Mouse (Mus musculus): Measurements from ENCODE around the gene Rhox4g. TPM values are rescaled to one million over a fixed set of nuclear protein-coding genes. Genes with fewer than 3 reads are reported as not detected.
"Not testable (repeated sequence)": the region's sequence is repeated elsewhere in the genome, so short reads cannot be mapped to it uniquely, and the experiment has no call there.

Gene Rhox4g
- polyA plus RNA-seq (2011; ENCODE audit: insufficient read depth, insufficient read length, low replicate concordance, missing spikeins): not detected in 2 replicates

GRCm38 (mm10) chrX:37651227-37651626, at the start of gene Rhox4g:
TSS of gene Rhox4g (minus strand) at chrX:37651327.
- not testable (repeated sequence) for H3K27ac ChIP-seq (ENCODE audit: control insufficient read depth, insufficient read depth, low read depth, low read length, poor library complexity); H3K4me3 ChIP-seq (replicated peaks; ENCODE audit: control insufficient read depth, low read depth, low read length); H3K4me1 ChIP-seq (ENCODE audit: control insufficient read depth, insufficient read depth, low read length)
- WGBS: 83% methylated on average over 18 of the region's 20 CpGs

GRCm38 (mm10) chrX:37692261-37692660, 41.1 kb upstream of the Rhox4g start:
- Histone ChIP-seq H3K27ac (ENCODE audit: control insufficient read depth, insufficient read depth, low read depth, low read length, poor library complexity) (no peak overlapping the region), H3K4me1 (ENCODE audit: control insufficient read depth, insufficient read depth, low read length) (no peaks in the 10 kb centered on the region), H3K4me3 (replicated peaks; ENCODE audit: control insufficient read depth, low read depth, low read length) (no peak overlapping the region)
- WGBS: 58% methylated on average over 2 of the region's 2 CpGs
- TF ChIP-seq CTCF (IDR thresholded peaks at IDR 0.05; ENCODE audit: control insufficient read depth, insufficient read depth, low read length) (no peak), POLR2A (IDR thresholded peaks at IDR 0.05; ENCODE audit: borderline replicate concordance, control insufficient read depth, low read depth, low read length) (no peak)

- H3K27ac ChIP-seq (ENCODE audit: control insufficient read depth, insufficient read depth, low read depth, low read length, poor library complexity): no peak overlapping the region
- 85% methylated on average over 24 of the region's 24 CpGs for WGBS
- no peak overlapping the region for H3K4me3 ChIP-seq (replicated peaks; ENCODE audit: control insufficient read depth, low read depth, low read length)
- H3K4me1 ChIP-seq (ENCODE audit: control insufficient read depth, insufficient read depth, low read length): no peaks in the 10 kb centered on the region
- TF ChIP-seq POLR2A (IDR thresholded peaks at IDR 0.05; ENCODE audit: borderline replicate concordance, control insufficient read depth, low read depth, low read length): no peak
- TF ChIP-seq CTCF (IDR thresholded peaks at IDR 0.05; ENCODE audit: control insufficient read depth, insufficient read depth, low read length): no peak
Measured at GRCm38 (mm10) chrX:37683031-37683715, 32.0 kb upstream of the Rhox4g start.

- not testable (repeated sequence) for H3K27ac ChIP-seq (ENCODE audit: control insufficient read depth, insufficient read depth, low read depth, low read length, poor library complexity); H3K4me3 ChIP-seq (replicated peaks; ENCODE audit: control insufficient read depth, low read depth, low read length); H3K4me1 ChIP-seq (ENCODE audit: control insufficient read depth, insufficient read depth, low read length)
- WGBS: 81% methylated on average over 8 of the region's 8 CpGs
Measured at GRCm38 (mm10) chrX:37673177-37673576, 22.1 kb upstream of the Rhox4g start, which contains the start of gene Rhox2h. TSS of gene Rhox2h (minus strand) at chrX:37673277.

- not testable (repeated sequence) for H3K27ac ChIP-seq (ENCODE audit: control insufficient read depth, insufficient read depth, low read depth, low read length, poor library complexity); H3K4me3 ChIP-seq (replicated peaks; ENCODE audit: control insufficient read depth, low read depth, low read length); H3K4me1 ChIP-seq (ENCODE audit: control insufficient read depth, insufficient read depth, low read length)
- 71% methylated on average over 1 of the region's 3 CpGs for WGBS
Measured at GRCm38 (mm10) chrX:37668664-37669063, 17.5 kb upstream of the Rhox4g start, which contains the start of gene Rhox3h. TSS of gene Rhox3h (minus strand) at chrX:37668764.

- not testable (repeated sequence) for H3K4me3 ChIP-seq (replicated peaks; ENCODE audit: control insufficient read depth, low read depth, low read length); H3K27ac ChIP-seq (ENCODE audit: control insufficient read depth, insufficient read depth, low read depth, low read length, poor library complexity); H3K4me1 ChIP-seq (ENCODE audit: control insufficient read depth, insufficient read depth, low read length)
- WGBS: 82% methylated on average over 6 of the region's 6 CpGs
Measured at GRCm38 (mm10) chrX:37643370-37643769, 7.8 kb downstream of the Rhox4g start, which contains the start of gene Rhox2g. TSS of gene Rhox2g (minus strand) at chrX:37643470.

- H3K4me3 ChIP-seq (replicated peaks; ENCODE audit: control insufficient read depth, low read depth, low read length); H3K4me1 ChIP-seq (ENCODE audit: control insufficient read depth, insufficient read depth, low read length); H3K27ac ChIP-seq (ENCODE audit: control insufficient read depth, insufficient read depth, low read depth, low read length, poor library complexity): not testable (repeated sequence)
- 91% methylated on average over 2 of the region's 2 CpGs for WGBS
Measured at GRCm38 (mm10) chrX:37628512-37628911, 22.6 kb downstream of the Rhox4g start, which contains the start of gene Rhox3g. TSS of gene Rhox3g (minus strand) at chrX:37628612.

- WGBS: 90% methylated on average over 19 of the region's 19 CpGs
- not testable (repeated sequence) for H3K4me3 ChIP-seq (replicated peaks; ENCODE audit: control insufficient read depth, low read depth, low read length); H3K4me1 ChIP-seq (ENCODE audit: control insufficient read depth, insufficient read depth, low read length); H3K27ac ChIP-seq (ENCODE audit: control insufficient read depth, insufficient read depth, low read depth, low read length, poor library complexity)
Measured at GRCm38 (mm10) chrX:37607604-37608003, 43.5 kb downstream of the Rhox4g start, which contains the start of gene Rhox4f. TSS of gene Rhox4f (minus strand) at chrX:37607704.

Other genes starting within 250 kb of the Rhox4g start
- gene Rhox2b, start 239.3 kb downstream of the Rhox4g start, polyA plus RNA-seq (2011; ENCODE audit: insufficient read depth, insufficient read length, low replicate concordance, missing spikeins): not detected in 2 replicates
- gene Rhox4b, start 218.8 kb downstream of the Rhox4g start, polyA plus RNA-seq (2011; ENCODE audit: insufficient read depth, insufficient read length, low replicate concordance, missing spikeins): not detected in 2 replicates
- gene Rhox2c, start 197.6 kb downstream of the Rhox4g start, polyA plus RNA-seq (2011; ENCODE audit: insufficient read depth, insufficient read length, low replicate concordance, missing spikeins): not detected in 2 replicates
- not detected in 2 replicates for gene Rhox3c, start 192.7 kb downstream of the Rhox4g start, polyA plus RNA-seq (2011; ENCODE audit: insufficient read depth, insufficient read length, low replicate concordance, missing spikeins)
- gene Rhox4c, start 171.0 kb downstream of the Rhox4g start, polyA plus RNA-seq (2011; ENCODE audit: insufficient read depth, insufficient read length, low replicate concordance, missing spikeins): not detected in 2 replicates
- not detected in 2 replicates for gene Rhox2d, start 157.9 kb downstream of the Rhox4g start, polyA plus RNA-seq (2011; ENCODE audit: insufficient read depth, insufficient read length, low replicate concordance, missing spikeins)
- gene Rhox4d, start 137.0 kb downstream of the Rhox4g start, polyA plus RNA-seq (2011; ENCODE audit: insufficient read depth, insufficient read length, low replicate concordance, missing spikeins): not detected in 2 replicates
- gene Rhox2e, start 120.9 kb downstream of the Rhox4g start, polyA plus RNA-seq (2011; ENCODE audit: insufficient read depth, insufficient read length, low replicate concordance, missing spikeins): not detected in 2 replicates
- gene Rhox3e, start 109.3 kb downstream of the Rhox4g start, polyA plus RNA-seq (2011; ENCODE audit: insufficient read depth, insufficient read length, low replicate concordance, missing spikeins): not detected in 2 replicates
- gene Rhox4e, start 93.9 kb downstream of the Rhox4g start, polyA plus RNA-seq (2011; ENCODE audit: insufficient read depth, insufficient read length, low replicate concordance, missing spikeins): not detected in 2 replicates
- gene Rhox2f, start 79.9 kb downstream of the Rhox4g start, polyA plus RNA-seq (2011; ENCODE audit: insufficient read depth, insufficient read length, low replicate concordance, missing spikeins): not detected in 2 replicates
- gene Rhox3f, start 70.3 kb downstream of the Rhox4g start, polyA plus RNA-seq (2011; ENCODE audit: insufficient read depth, insufficient read length, low replicate concordance, missing spikeins): not detected in 2 replicates
- not detected in 2 replicates for gene Rhox4f, start 43.6 kb downstream of the Rhox4g start, polyA plus RNA-seq (2011; ENCODE audit: insufficient read depth, insufficient read length, low replicate concordance, missing spikeins)
- gene Rhox3g, start 22.7 kb downstream of the Rhox4g start, polyA plus RNA-seq (2011; ENCODE audit: insufficient read depth, insufficient read length, low replicate concordance, missing spikeins): not detected in 2 replicates
- gene Rhox2g, start 7.9 kb downstream of the Rhox4g start, polyA plus RNA-seq (2011; ENCODE audit: insufficient read depth, insufficient read length, low replicate concordance, missing spikeins): not detected in 2 replicates
- not detected in 2 replicates for gene Rhox3h, start 17.4 kb upstream of the Rhox4g start, polyA plus RNA-seq (2011; ENCODE audit: insufficient read depth, insufficient read length, low replicate concordance, missing spikeins)
- not detected in 2 replicates for gene Rhox2h, start 21.9 kb upstream of the Rhox4g start, polyA plus RNA-seq (2011; ENCODE audit: insufficient read depth, insufficient read length, low replicate concordance, missing spikeins)
- gene Rhox5, start 153.5 kb upstream of the Rhox4g start, polyA plus RNA-seq (2011; ENCODE audit: insufficient read depth, insufficient read length, low replicate concordance, missing spikeins): 21.4 TPM in 1 of 2 replicates, not detected in the other
- not detected in 2 replicates for gene Rhox6, start 175.6 kb upstream of the Rhox4g start, polyA plus RNA-seq (2011; ENCODE audit: insufficient read depth, insufficient read length, low replicate concordance, missing spikeins)
- gene Rhox7a, start 180.4 kb upstream of the Rhox4g start, polyA plus RNA-seq (2011; ENCODE audit: insufficient read depth, insufficient read length, low replicate concordance, missing spikeins): not detected in 2 replicates
- not detected in 2 replicates for gene Rhox8, start 227.6 kb upstream of the Rhox4g start, polyA plus RNA-seq (2011; ENCODE audit: insufficient read depth, insufficient read length, low replicate concordance, missing spikeins)
- gene Rhox7b, start 245.9 kb upstream of the Rhox4g start, polyA plus RNA-seq (2011; ENCODE audit: insufficient read depth, insufficient read length, low replicate concordance, missing spikeins): not detected in 2 replicates